Mouse (Mus musculus) liver, postnatal 0 days (tissue): Measurements from ENCODE around the gene Vta1.

ENCODE experiments used
- CTCF ChIP-seq: sonication (generic); IDR thresholded peaks from 2 replicates; pipeline ENCODE4 v1.5.1; 2016; ENCODE audit warnings: antibody characterized with exemption, low read depth
- EP300 ChIP-seq: IDR thresholded peaks from 2 replicates; pipeline ENCODE4 v1.6.1; 2016; ENCODE audit warnings: antibody characterized with exemption, low read depth, mild to moderate bottlenecking

DNA sequence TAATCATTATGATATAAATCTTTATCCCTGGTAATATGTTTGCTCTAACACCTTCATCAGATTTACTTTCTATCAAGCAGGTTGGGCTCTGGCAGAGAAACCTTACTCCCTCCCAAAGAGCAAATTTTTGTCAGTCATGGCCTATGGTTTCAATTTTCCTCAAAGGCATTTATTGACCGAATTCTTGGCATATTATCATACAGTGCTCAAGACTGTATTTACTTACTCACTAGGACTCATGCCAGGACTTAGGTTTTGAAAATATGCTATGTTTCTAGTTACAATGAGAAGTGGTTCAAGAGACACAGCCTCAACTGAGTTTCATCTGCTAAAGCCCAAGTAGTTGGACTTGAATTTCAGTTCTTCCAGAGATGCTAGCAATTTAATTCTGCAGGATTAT lies 65.7 kb downstream of the Vta1 start:
- TF ChIP-seq CTCF = no peak
- TF ChIP-seq EP300 = no peak
